Mouse (Mus musculus) CH12.LX (cell line): ENCODE measurements around the gene Cldn7. TPM values are rescaled to one million over a fixed set of nuclear protein-coding genes. Genes with fewer than 3 reads are reported as not detected.

ENCODE experiments used
- DNase-seq: peaks from one replicate; pipeline ENCODE4 v3.0.0-alpha.2; 2013; ENCODE audit errors: extremely low read depth
- H3K27ac ChIP-seq: 2 replicates; pipeline ENCODE4 v1.5.1; 2012; ENCODE audit warnings: low read depth, mild to moderate bottlenecking, control low read depth, moderate library complexity; ENCODE audit not compliant: insufficient read depth
- H3K27me3 ChIP-seq: replicated peaks from 2 replicates; pipeline ENCODE3; 2012; ENCODE audit warnings: inconsistent platforms
- H3K36me3 ChIP-seq, 2 experiments: replicated peaks in 1 of 2; 2 replicates each; pipeline versions ENCODE3 to v1.6.1; 2012; ENCODE audit warnings: inconsistent platforms in 1 of 2, low read length in 1 of 2, mild to moderate bottlenecking in 1 of 2, mixed read lengths in 1 of 2, moderate library complexity in 1 of 2; ENCODE audit not compliant: control insufficient read depth in 1 of 2, insufficient read depth in 1 of 2
- H3K4me1 ChIP-seq, 2 experiments: 2 replicates each; pipeline ENCODE4 v1.6.1; 2012; ENCODE audit warnings: inconsistent platforms in 1 of 2, moderate library complexity in 1 of 2; ENCODE audit not compliant: insufficient read depth in 2 of 2, control insufficient read depth in 1 of 2
- H3K4me2 ChIP-seq: 2 replicates; pipeline ENCODE4 v1.6.1; 2012; ENCODE audit warnings: low read depth, mild to moderate bottlenecking, control low read depth; ENCODE audit not compliant: poor library complexity, insufficient read depth, severe bottlenecking
- H3K4me3 ChIP-seq, 3 experiments: fragments of 150-350 bp in 1 of 3; sonication (generic) in 1 of 3; replicated peaks in 1 of 3; 2 replicates each; pipeline versions ENCODE3 to v1.5.1; 2011 to 2012; ENCODE audit warnings: low read depth in 2 of 3, low read length in 2 of 3, mild to moderate bottlenecking in 2 of 3, moderate library complexity in 2 of 3, control low read depth in 1 of 3, improper control_type of control experiment in 1 of 3, inconsistent platforms in 1 of 3, mixed read lengths in 1 of 3; ENCODE audit not compliant: poor library complexity in 1 of 3
- H3K79me2 ChIP-seq: replicated peaks from 2 replicates; pipeline ENCODE4 v1.6.1; 2012; ENCODE audit warnings: mild to moderate bottlenecking, moderate library complexity; ENCODE audit not compliant: control insufficient read depth, poor library complexity, insufficient read depth, severe bottlenecking; ENCODE audit errors: extremely low read depth
- H3K9ac ChIP-seq: 2 replicates; pipeline ENCODE4 v1.6.1; 2012; ENCODE audit warnings: low read depth, mild to moderate bottlenecking, control low read depth, moderate library complexity; ENCODE audit not compliant: insufficient read depth
- H3K9me3 ChIP-seq: replicated peaks from 2 replicates; pipeline ENCODE3; 2012; ENCODE audit warnings: low read length, inconsistent platforms, mixed read lengths
- BHLHE40 ChIP-seq: IDR thresholded peaks from 2 replicates; pipeline ENCODE4 v1.6.1; 2011; ENCODE audit warnings: mild to moderate bottlenecking, low read depth, low read length, improper control_type of control experiment
- CHD1 ChIP-seq: IDR thresholded peaks from 2 replicates; pipeline ENCODE4 v1.6.1; 2012; ENCODE audit warnings: low read depth, low read length, improper control_type of control experiment, inconsistent platforms
- CHD2 ChIP-seq: IDR thresholded peaks from 2 replicates; pipeline ENCODE4 v1.6.1; 2011; ENCODE audit warnings: low read length, improper control_type of control experiment
- CTCF ChIP-seq, 2 experiments: IDR thresholded peaks in 1 of 2; conservative IDR thresholded peaks in 1 of 2; 2 replicates each; pipeline ENCODE4 v1.5.1; 2011 to 2012; ENCODE audit warnings: low read depth in 2 of 2, low read length in 2 of 2, improper control_type of control experiment in 1 of 2, inconsistent platforms in 1 of 2, mild to moderate bottlenecking in 1 of 2, moderate library complexity in 1 of 2
- E2F4 ChIP-seq: IDR thresholded peaks from 2 replicates; pipeline ENCODE4 v1.6.1; 2011; ENCODE audit warnings: low read depth, low read length, improper control_type of control experiment; ENCODE audit not compliant: insufficient replicate concordance
- ELF1 ChIP-seq: IDR thresholded peaks from 2 replicates; pipeline ENCODE4 v1.6.1; 2014; ENCODE audit warnings: low read depth, mild to moderate bottlenecking, inconsistent platforms, low read length, improper control_type of control experiment
- EP300 ChIP-seq: IDR thresholded peaks from 2 replicates; pipeline ENCODE4 v1.6.1; 2011; ENCODE audit warnings: low read length, improper control_type of control experiment
- ETS1 ChIP-seq: conservative IDR thresholded peaks from 2 replicates; pipeline ENCODE4 v1.6.1; 2012; ENCODE audit warnings: low read depth, mild to moderate bottlenecking, inconsistent platforms, low read length, improper control_type of control experiment, moderate library complexity
- IRF4 ChIP-seq: IDR thresholded peaks from 2 replicates; pipeline ENCODE4 v1.6.1; 2014; ENCODE audit warnings: low read depth, mild to moderate bottlenecking, inconsistent platforms, low read length, improper control_type of control experiment
- KAT2A ChIP-seq: IDR thresholded peaks from 2 replicates; pipeline ENCODE4 v1.6.1; 2012; ENCODE audit warnings: low read length, improper control_type of control experiment, inconsistent platforms; ENCODE audit not compliant: insufficient replicate concordance
- MAX ChIP-seq: IDR thresholded peaks from 2 replicates; pipeline ENCODE4 v1.6.1; 2011; ENCODE audit warnings: low read length, improper control_type of control experiment
- MAZ ChIP-seq: IDR thresholded peaks from 2 replicates; pipeline ENCODE4 v1.6.1; 2012; ENCODE audit warnings: low read depth, mild to moderate bottlenecking, inconsistent platforms, low read length, improper control_type of control experiment, moderate library complexity
- MEF2A ChIP-seq: IDR thresholded peaks from 2 replicates; pipeline ENCODE4 v1.6.1; 2014; ENCODE audit warnings: low read depth, mild to moderate bottlenecking, inconsistent platforms, low read length, improper control_type of control experiment, borderline replicate concordance
- MXI1 ChIP-seq: IDR thresholded peaks from 2 replicates; pipeline ENCODE4 v1.6.1; 2011; ENCODE audit warnings: mild to moderate bottlenecking, low read depth, low read length, improper control_type of control experiment
- MYC ChIP-seq: IDR thresholded peaks from 2 replicates; pipeline ENCODE4 v1.6.1; 2011; ENCODE audit warnings: low read depth, mild to moderate bottlenecking, improper control_type of control experiment, low read length
- NELFE ChIP-seq: IDR thresholded peaks from 2 replicates; pipeline ENCODE4 v1.6.1; 2011; ENCODE audit warnings: low read depth, low read length, improper control_type of control experiment
- NRF1 ChIP-seq: IDR thresholded peaks from 2 replicates; pipeline ENCODE4 v1.6.1; 2014; ENCODE audit warnings: low read depth, mild to moderate bottlenecking, inconsistent platforms, low read length, improper control_type of control experiment, moderate library complexity
- PAX5 ChIP-seq: IDR thresholded peaks from 2 replicates; pipeline ENCODE4 v1.6.1; 2012; ENCODE audit warnings: low read length, inconsistent platforms, mixed read lengths
- POLR2A ChIP-seq: IDR thresholded peaks from 2 replicates; pipeline ENCODE4 v1.6.1; 2011; ENCODE audit warnings: low read depth, mild to moderate bottlenecking, improper control_type of control experiment, low read length
- POLR2AphosphoS2 ChIP-seq: IDR thresholded peaks from 2 replicates; pipeline ENCODE4 v1.6.1; 2011; ENCODE audit warnings: low read depth, low read length, improper control_type of control experiment
- RAD21 ChIP-seq: IDR thresholded peaks from 2 replicates; pipeline ENCODE4 v1.6.1; 2011; ENCODE audit warnings: low read depth, mild to moderate bottlenecking, low read length, improper control_type of control experiment, moderate library complexity
- SIN3A ChIP-seq: IDR thresholded peaks from 2 replicates; pipeline ENCODE4 v1.6.1; 2012; ENCODE audit warnings: low read length, improper control_type of control experiment, inconsistent platforms
- SMC3 ChIP-seq: IDR thresholded peaks from 2 replicates; pipeline ENCODE4 v1.6.1; 2011; ENCODE audit warnings: low read depth, low read length, improper control_type of control experiment
- TBP ChIP-seq: conservative IDR thresholded peaks from 2 replicates; pipeline ENCODE4 v1.6.1; 2011; ENCODE audit warnings: low read depth, low read length, improper control_type of control experiment
- TCF12 ChIP-seq: IDR thresholded peaks from 2 replicates; pipeline ENCODE4 v1.6.1; 2014; ENCODE audit warnings: low read depth, mild to moderate bottlenecking, inconsistent platforms, low read length, improper control_type of control experiment
- UBTF ChIP-seq: IDR thresholded peaks from 2 replicates; pipeline ENCODE4 v1.6.1; 2012; ENCODE audit warnings: low read depth, mild to moderate bottlenecking, inconsistent platforms, low read length, improper control_type of control experiment, moderate library complexity
- USF2 ChIP-seq: conservative IDR thresholded peaks from 2 replicates; pipeline ENCODE4 v1.6.1; 2011; ENCODE audit warnings: low read depth, low read length, improper control_type of control experiment
- ZC3H11A ChIP-seq: IDR thresholded peaks from 2 replicates; pipeline ENCODE4 v1.6.1; 2012; ENCODE audit warnings: low read depth, mild to moderate bottlenecking, inconsistent platforms, low read length, improper control_type of control experiment
- ZKSCAN1 ChIP-seq: IDR thresholded peaks from 2 replicates; pipeline ENCODE4 v1.6.1; 2012; ENCODE audit warnings: low read depth, inconsistent platforms, low read length, improper control_type of control experiment, borderline replicate concordance
- ZMIZ1 ChIP-seq: IDR thresholded peaks from 2 replicates; pipeline ENCODE4 v1.6.1; 2012; ENCODE audit warnings: low read depth, mild to moderate bottlenecking, inconsistent platforms, low read length, improper control_type of control experiment
- ZNF384 ChIP-seq: IDR thresholded peaks from 2 replicates; pipeline ENCODE4 v1.6.1; 2012; ENCODE audit warnings: low read depth, low read length, improper control_type of control experiment, inconsistent platforms
- dilution Hi-C: fragments of 300-500 bp; cut with MboI; formaldehyde crosslinking; loops from 2 replicates; pipeline ENCODE4 v1.14.3; 2020; ENCODE audit warnings: low sequenced_read_pairs; ENCODE audit not compliant: extremely low pct_unique_long_range_greater_than_20kb, extremely low pct_ligation_motif_present
- in situ Hi-C: fragments of 300-500 bp; cut with MboI; formaldehyde crosslinking; loops from 3 replicates; pipeline ENCODE4 v1.14.3; 2019; ENCODE audit warnings: low sequenced_read_pairs, low pct_ligation_motif_present, low pct_unique_long_range_greater_than_20kb, mixed read lengths
- polyA plus RNA-seq: library from polyadenylated mRNA; unstranded; fragments of >175 nt; gene quantifications from 2 replicates; pipeline ENCODE4 v1.2.1, GENCODE M21; 2012; ENCODE audit warnings: low read depth; ENCODE audit not compliant: insufficient read length
- total RNA-seq, 2 experiments: library from RNA; depleted of rRNA; stranded (reverse); fragments of 300-350 nt in 1 of 2; fragments of >200 nt in 1 of 2; gene quantifications; 2 replicates each; pipeline ENCODE4 v1.2.3; 2012 to 2014

Gene Cldn7
- total and polyA plus RNA-seq, 3 experiments, result not detected

DNA sequence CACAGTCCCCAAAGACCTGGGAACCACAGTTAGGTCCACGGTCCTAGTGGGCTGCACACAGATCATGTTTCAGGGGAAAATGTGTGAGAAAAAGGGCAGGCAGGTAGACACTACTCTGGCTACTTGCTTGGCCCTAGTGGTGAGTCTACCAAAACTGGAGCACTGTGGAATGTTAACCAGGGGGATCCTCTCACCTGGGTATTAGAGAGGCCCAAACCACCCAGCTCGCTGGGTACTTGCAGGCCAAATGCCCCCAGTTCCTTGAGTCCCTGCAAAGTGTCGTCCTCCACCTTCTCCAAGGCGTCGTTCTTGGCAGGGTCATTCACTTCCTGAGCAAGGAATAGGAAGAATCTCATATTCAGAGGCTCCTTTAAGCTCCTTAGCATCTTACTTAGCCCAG lies 49.5 kb downstream of the Cldn7 start:
- Histone ChIP-seq H3K4me2 (peak overlapping the region; percentile 44; the same call in 1 of the 2 replicates), H3K79me2 (no peaks in the 10 kb centered on the region), H3K9ac (peak overlapping the region; percentile 74; the same call in 1 of the 2 replicates), H3K36me3 (peaks cover 49 to 55% of the 10 kb centered on the region in 2 experiments), H3K27ac (no peak overlapping the region), H3K4me1 (peaks cover 14 to 21% of the 10 kb centered on the region in 2 experiments), H3K27me3 (no peaks in the 10 kb centered on the region), H3K4me3 (no peak overlapping the region), H3K9me3 (no peaks in the 10 kb centered on the region)
- dilution Hi-C loops (no loop called here), in situ Hi-C loops (loop anchor here (5.0 to 25.0 kb wide), 2 partner anchors 62 to 927 kb away; partner anchors contain the start of genes Per1 and Vamp2)
- DNase-seq, result no peak
- no peak for TF ChIP-seq MAZ
- no peak for TF ChIP-seq POLR2AphosphoS2

- Histone ChIP-seq H3K27ac (peak within 1 kb of the TSS; percentile 36; the same call in 1 of the 2 replicates), H3K9ac (peak within 1 kb of the TSS; percentile 74), H3K36me3 (peaks cover 40 to 45% of the 10 kb centered on the region in 2 experiments), H3K79me2 (no peaks in the 10 kb centered on the region), H3K4me2 (peak within 1 kb of the TSS; percentile 54), H3K4me3 (peak within 1 kb of the TSS; percentile 67 to 72 (median 71)), H3K27me3 (no peaks in the 10 kb centered on the region), H3K4me1 (peaks cover 14 to 28% of the 10 kb centered on the region in 2 experiments), H3K9me3 (no peaks in the 10 kb centered on the region)
- DNase-seq, result peak; percentile 92
- in situ Hi-C loops, result loop anchor here (5.0 to 25.0 kb wide), 2 partner anchors 63 to 928 kb away; partner anchors contain the start of genes Per1 and Vamp2
- dilution Hi-C loops, result no loop called here
- peak; percentile 42; the same call in 1 of the 2 replicates for TF ChIP-seq ETS1
- TF ChIP-seq CHD2, result peak; percentile 47; the same call in 1 of the 2 replicates
- TF ChIP-seq ELF1, result peak; percentile 47
- peak; percentile 40 for TF ChIP-seq RAD21
- TF ChIP-seq USF2, result no peak
- TF ChIP-seq KAT2A, result peak; percentile 92; the same call in 1 of the 2 replicates
- TF ChIP-seq BHLHE40, result no peak; the same call in 1 of the 2 replicates
- 0 out of 2 replicates have a peak, but pooled peaks have one; percentile 44 for TF ChIP-seq TBP
- peak; percentile 53 for TF ChIP-seq IRF4
- peak; percentile 20; the same call in 1 of the 2 replicates for TF ChIP-seq EP300
- peak; percentile 67; the same call in 1 of the 2 replicates for TF ChIP-seq MYC
- TF ChIP-seq ZNF384, result no peak
- peak; percentile 90 for TF ChIP-seq POLR2A
- no peak for TF ChIP-seq MEF2A
- peak; percentile 57; the same call in 1 of the 2 replicates for TF ChIP-seq MAX
- TF ChIP-seq UBTF, result no peak
- no peak for TF ChIP-seq ZKSCAN1
- peak; percentile 73 for TF ChIP-seq MXI1
- TF ChIP-seq CTCF (conservative IDR thresholded peaks at IDR 0.05 in 1 of 2, IDR thresholded peaks at IDR 0.05 in 1 of 2; ENCODE audit: low read depth in 2 of 2, low read length in 2 of 2), result peak; percentile 53 to 80
- peak; percentile 64 for TF ChIP-seq SMC3
- TF ChIP-seq E2F4, result no peak
- TF ChIP-seq CHD1, result peak; percentile 59; the same call in 1 of the 2 replicates
- peak; percentile 77 for TF ChIP-seq TCF12
- no peak for TF ChIP-seq ZC3H11A
- TF ChIP-seq ZMIZ1, result peak; percentile 30; the same call in 1 of the 2 replicates
- TF ChIP-seq SIN3A, result peak; percentile 87
- 0 out of 2 replicates have a peak, but pooled peaks have one; percentile 10 for TF ChIP-seq NELFE
- TF ChIP-seq NRF1, result peak; percentile 46; the same call in 1 of the 2 replicates
- no peak for TF ChIP-seq PAX5
These were observed 50.4 kb downstream of the Cldn7 start, which contains the start of gene Acadvl for GRCm38 (mm10) chr11:70014880-70015558. Acadvl (minus strand) TSS chr11:70015411.
